Mouse (Mus musculus): ENCODE measurements around the gene Def6. TPM values are rescaled to one million over a fixed set of nuclear protein-coding genes. Genes with fewer than 3 reads are reported as not detected.

Gene Def6
- polyA plus RNA-seq, 1 experiment from 2014 or later: 4.9 TPM

DNA sequence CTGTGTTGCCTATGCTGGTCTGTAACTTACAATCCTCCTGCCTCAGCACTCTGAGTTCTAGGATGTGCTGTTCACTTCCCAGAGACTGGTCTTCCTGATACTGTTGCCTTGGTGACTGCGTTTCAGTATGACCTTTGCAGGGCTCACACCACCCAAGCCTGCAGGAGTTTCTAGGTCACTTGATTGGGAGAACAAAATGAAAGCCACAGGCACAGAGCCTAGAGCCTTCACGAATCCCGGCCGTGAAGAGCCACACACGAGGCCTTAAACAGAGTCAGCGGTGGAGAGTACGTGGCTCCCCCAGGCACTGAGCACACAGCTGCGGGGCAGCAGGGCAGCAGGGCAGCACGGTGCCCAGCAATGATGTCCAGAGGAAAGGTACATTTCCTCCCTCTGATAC is 50.7 kb downstream of the Def6 start:
- Histone ChIP-seq H3K4me2 (no peak overlapping the region), H3K27ac (ENCODE audit: poor library complexity, severe bottlenecking) (no peak overlapping the region), H3K9me3 (replicated peaks) (peaks cover 5% of the 10 kb centered on the region; the same call in 1 of the 2 replicates), H3K27me3 (replicated peaks) (no peaks in the 10 kb centered on the region), H3K4me1 (replicated peaks) (peaks cover 49% of the 10 kb centered on the region), H3K36me3 (peaks cover 9% of the 10 kb centered on the region; the same call in 1 of the 2 replicates), H3K9ac (no peak overlapping the region), H3K4me3 (no peak overlapping the region)
- ATAC-seq (ENCODE audit: insufficient number of reproducible peaks, low FRiP score): no peak
- 89% methylated on average over 9 of the region's 9 CpGs for WGBS

GRCm38 (mm10) chr17:28259890-28260542 is 52.4 kb downstream of the Def6 start:
- WGBS: 62% methylated on average over 16 of the region's 16 CpGs
- Histone ChIP-seq H3K27ac (ENCODE audit: poor library complexity, severe bottlenecking) (no peak overlapping the region), H3K9ac (no peak overlapping the region), H3K4me3 (no peak overlapping the region), H3K27me3 (replicated peaks) (no peaks in the 10 kb centered on the region), H3K4me2 (no peak overlapping the region), H3K9me3 (replicated peaks) (peaks cover 5% of the 10 kb centered on the region; the same call in 1 of the 2 replicates), H3K4me1 (replicated peaks) (peaks cover 58% of the 10 kb centered on the region), H3K36me3 (peaks cover 9% of the 10 kb centered on the region; the same call in 1 of the 2 replicates)
- no peak for ATAC-seq (ENCODE audit: insufficient number of reproducible peaks, low FRiP score)

DNA sequence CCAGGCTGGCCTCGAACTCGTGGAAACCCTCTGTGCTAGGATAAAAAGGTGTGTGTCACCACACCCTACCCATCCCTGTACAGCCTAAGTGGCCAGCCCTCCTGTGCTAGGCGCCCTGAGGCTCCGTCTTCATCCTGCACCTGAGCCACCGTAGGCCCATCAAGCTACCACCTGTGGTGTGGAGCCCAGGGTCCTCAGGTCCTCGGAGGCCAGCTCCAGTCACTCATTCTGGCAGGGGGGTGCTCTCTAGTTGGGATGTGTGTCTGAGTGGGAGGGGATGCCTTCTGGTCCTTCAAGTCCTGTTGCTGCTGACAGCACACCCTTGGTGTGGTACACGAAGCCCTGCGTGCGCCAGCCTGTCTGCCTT is 52.9 kb downstream of the Def6 start:
- Histone ChIP-seq H3K4me2 (no peak overlapping the region), H3K9ac (no peak overlapping the region), H3K27ac (ENCODE audit: poor library complexity, severe bottlenecking) (no peak overlapping the region), H3K4me1 (replicated peaks) (peaks cover 59% of the 10 kb centered on the region), H3K9me3 (replicated peaks) (peaks cover 5% of the 10 kb centered on the region; the same call in 1 of the 2 replicates), H3K36me3 (peaks cover 9% of the 10 kb centered on the region; the same call in 1 of the 2 replicates), H3K27me3 (replicated peaks) (no peaks in the 10 kb centered on the region), H3K4me3 (no peak overlapping the region)
- ATAC-seq (ENCODE audit: insufficient number of reproducible peaks, low FRiP score): no peak
- WGBS: 83% methylated on average over 9 of the region's 9 CpGs

DNA sequence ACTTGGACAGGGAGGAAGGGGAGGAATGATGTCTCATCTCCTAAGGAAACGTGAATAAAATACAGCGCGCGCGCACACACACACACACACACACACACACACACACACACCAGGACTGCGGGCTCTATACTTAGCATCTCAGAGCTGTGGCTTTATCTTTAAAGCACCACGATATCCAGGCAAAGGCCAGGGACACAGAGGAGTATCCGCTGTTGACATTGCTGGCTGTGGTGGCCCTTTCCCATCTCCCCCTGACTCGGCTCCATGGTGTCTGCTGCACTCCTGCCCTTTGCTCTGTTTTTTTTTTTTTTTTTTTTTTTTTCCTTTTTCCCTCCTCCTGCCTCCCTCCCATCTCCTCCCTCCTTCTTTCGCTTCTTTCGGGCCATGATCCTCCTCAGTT is 54.2 kb downstream of the Def6 start:
- no peaks in the 10 kb centered on the region for H3K27me3 ChIP-seq (replicated peaks)
- 26% methylated on average over 11 of the region's 11 CpGs for WGBS
- peak overlapping the region; percentile 18 for H3K27ac ChIP-seq (ENCODE audit: poor library complexity, severe bottlenecking)
- H3K4me1 ChIP-seq (replicated peaks): peaks cover 52% of the 10 kb centered on the region
- ATAC-seq (ENCODE audit: insufficient number of reproducible peaks, low FRiP score): peak; percentile 54
- H3K4me2 ChIP-seq: peak overlapping the region; percentile 24; the same call in 1 of the 2 replicates
- H3K36me3 ChIP-seq: peaks cover 9% of the 10 kb centered on the region; the same call in 1 of the 2 replicates
- no peak overlapping the region for H3K4me3 ChIP-seq
- no peak overlapping the region for H3K9ac ChIP-seq
- peaks cover 5% of the 10 kb centered on the region; the same call in 1 of the 2 replicates for H3K9me3 ChIP-seq (replicated peaks)

GRCm38 (mm10) chr17:28263181-28263894 is 55.8 kb downstream of the Def6 start:
- H3K4me1 ChIP-seq (replicated peaks): peaks cover 41% of the 10 kb centered on the region
- no peak for ATAC-seq (ENCODE audit: insufficient number of reproducible peaks, low FRiP score)
- WGBS: 69% methylated on average over 13 of the region's 13 CpGs
- H3K9me3 ChIP-seq (replicated peaks): peaks cover 5% of the 10 kb centered on the region; the same call in 1 of the 2 replicates
- H3K27me3 ChIP-seq (replicated peaks): no peaks in the 10 kb centered on the region
- no peak overlapping the region for H3K9ac ChIP-seq
- H3K4me3 ChIP-seq: no peak overlapping the region
- H3K36me3 ChIP-seq: peaks cover 9% of the 10 kb centered on the region; the same call in 1 of the 2 replicates
- no peak overlapping the region for H3K27ac ChIP-seq (ENCODE audit: poor library complexity, severe bottlenecking)
- H3K4me2 ChIP-seq: no peak overlapping the region

DNA sequence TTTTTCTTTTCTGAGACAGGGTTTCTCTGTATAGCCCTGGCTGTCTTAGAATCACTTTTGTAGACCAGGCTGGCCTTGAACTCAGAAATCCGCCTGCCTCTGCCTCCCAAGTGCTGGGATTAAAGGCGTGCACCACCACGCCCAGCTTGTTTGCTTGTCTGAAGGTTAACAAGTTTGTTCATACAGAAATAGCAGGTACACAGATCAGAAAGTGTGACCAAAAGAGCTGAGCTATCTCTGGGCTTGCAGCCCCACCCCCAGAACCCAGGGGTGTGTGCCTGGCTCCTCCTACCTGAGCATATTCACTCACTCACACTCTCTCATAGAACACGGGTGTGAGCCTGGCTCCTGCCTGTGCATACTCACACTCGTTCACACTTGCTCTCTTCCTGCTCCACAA is 59.7 kb downstream of the Def6 start:
- Histone ChIP-seq H3K4me1 (replicated peaks) (peaks cover 42% of the 10 kb centered on the region), H3K4me2 (no peak overlapping the region), H3K4me3 (no peak overlapping the region), H3K9me3 (replicated peaks) (no peaks in the 10 kb centered on the region), H3K27me3 (replicated peaks) (no peaks in the 10 kb centered on the region), H3K9ac (no peak overlapping the region), H3K27ac (ENCODE audit: poor library complexity, severe bottlenecking) (no peak overlapping the region), H3K36me3 (no peaks in the 10 kb centered on the region)
- WGBS: 80% methylated on average over 5 of the region's 5 CpGs
- ATAC-seq (ENCODE audit: insufficient number of reproducible peaks, low FRiP score): no peak

GRCm38 (mm10) chr17:28270165-28270564 is 62.6 kb downstream of the Def6 start:
- H3K9me3 ChIP-seq (replicated peaks): no peaks in the 10 kb centered on the region
- H3K27me3 ChIP-seq (replicated peaks): no peaks in the 10 kb centered on the region
- no peak overlapping the region for H3K4me3 ChIP-seq
- peaks cover 40% of the 10 kb centered on the region for H3K4me1 ChIP-seq (replicated peaks)
- H3K9ac ChIP-seq: no peak overlapping the region
- no peaks in the 10 kb centered on the region for H3K36me3 ChIP-seq
- no peak overlapping the region for H3K27ac ChIP-seq (ENCODE audit: poor library complexity, severe bottlenecking)
- WGBS: 62% methylated on average over 13 of the region's 13 CpGs
- H3K4me2 ChIP-seq: no peak overlapping the region
- no peak for ATAC-seq (ENCODE audit: insufficient number of reproducible peaks, low FRiP score)

DNA sequence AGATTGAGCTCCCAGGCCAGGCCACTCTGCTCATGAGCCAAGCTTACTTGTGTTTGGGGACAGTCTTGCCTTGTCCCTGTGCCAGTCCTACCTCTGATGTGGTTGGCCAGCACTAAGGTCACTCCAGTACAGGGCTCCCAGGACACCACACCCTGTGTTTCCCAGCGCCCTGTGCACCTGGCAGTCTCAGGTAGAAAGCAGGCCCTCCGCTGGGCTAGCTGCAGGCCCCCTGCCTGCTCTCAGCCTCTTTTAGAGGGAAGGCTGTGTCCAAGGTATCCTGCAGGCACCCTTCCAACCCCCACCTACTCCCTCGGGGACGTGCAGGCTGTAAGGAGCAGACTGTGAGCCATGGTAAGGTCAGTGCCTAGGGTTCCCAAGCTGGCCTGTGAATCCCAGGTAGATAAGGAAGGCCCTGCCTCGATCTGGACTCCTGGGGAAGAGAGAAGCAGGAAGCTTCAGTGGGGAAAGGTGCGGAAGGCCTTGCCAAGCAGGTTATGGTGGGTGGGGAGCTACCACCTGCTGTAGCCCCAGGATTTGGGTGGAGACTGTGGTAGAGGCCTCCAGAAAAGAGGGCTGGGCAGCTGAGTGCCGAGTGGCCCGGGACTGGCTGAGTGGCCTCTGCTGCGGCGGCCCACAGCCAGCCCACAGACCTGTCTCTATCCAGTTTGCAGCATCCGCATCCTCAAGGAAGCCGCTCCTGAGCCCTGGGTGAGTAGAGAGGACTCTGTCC is 64.1 kb downstream of the Def6 start:
- WGBS: 72% methylated on average over 12 of the region's 12 CpGs
- ATAC-seq (ENCODE audit: insufficient number of reproducible peaks, low FRiP score): 0 out of 2 replicates have a peak, but pooled peaks have one; percentile 10

GRCm38 (mm10) chr17:28272281-28272680 is 64.7 kb downstream of the Def6 start:
- Histone ChIP-seq H3K4me3 (no peak overlapping the region), H3K27ac (ENCODE audit: poor library complexity, severe bottlenecking) (no peak overlapping the region), H3K27me3 (replicated peaks) (no peaks in the 10 kb centered on the region), H3K36me3 (no peaks in the 10 kb centered on the region), H3K9me3 (replicated peaks) (no peaks in the 10 kb centered on the region), H3K4me2 (no peak overlapping the region), H3K9ac (0 out of 2 replicates have a peak overlapping the region, but pooled peaks have one; percentile 10), H3K4me1 (replicated peaks) (peaks cover 32% of the 10 kb centered on the region)
- WGBS: 70% methylated on average over 9 of the region's 9 CpGs
- ATAC-seq (ENCODE audit: insufficient number of reproducible peaks, low FRiP score): no peak

More for the DNA sequence above, 64.1 kb downstream of the Def6 start:
- Histone ChIP-seq H3K4me3 (no peak overlapping the region), H3K4me1 (replicated peaks) (peaks cover 32% of the 10 kb centered on the region), H3K27me3 (replicated peaks) (no peaks in the 10 kb centered on the region), H3K36me3 (no peaks in the 10 kb centered on the region), H3K9ac (0 out of 2 replicates have a peak overlapping the region, but pooled peaks have one; percentile 10), H3K27ac (ENCODE audit: poor library complexity, severe bottlenecking) (no peak overlapping the region), H3K4me2 (no peak overlapping the region), H3K9me3 (replicated peaks) (no peaks in the 10 kb centered on the region)

DNA sequence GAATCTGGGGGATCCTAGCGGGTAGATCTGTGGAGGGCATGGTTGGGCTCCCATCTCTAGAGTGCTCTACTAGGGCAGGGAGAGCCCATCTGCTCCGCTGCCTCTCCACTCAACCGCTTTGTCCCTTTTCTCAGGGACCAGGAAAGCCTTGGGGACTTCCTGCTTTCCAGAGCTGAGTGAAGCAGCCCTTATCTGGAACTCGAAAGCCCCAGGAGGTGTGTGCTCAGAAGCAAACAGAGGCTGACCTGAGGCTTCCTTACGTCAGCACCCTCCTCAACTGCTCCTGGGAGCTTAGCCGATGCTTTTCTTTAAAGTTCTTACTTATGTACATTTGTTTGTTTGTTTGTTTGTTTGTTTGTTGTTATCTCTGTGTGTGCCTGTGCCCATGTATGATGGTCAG is 65.3 kb downstream of the Def6 start:
- no peaks in the 10 kb centered on the region for H3K36me3 ChIP-seq
- no peak for ATAC-seq (ENCODE audit: insufficient number of reproducible peaks, low FRiP score)
- no peak overlapping the region for H3K27ac ChIP-seq (ENCODE audit: poor library complexity, severe bottlenecking)
- H3K4me3 ChIP-seq: no peak overlapping the region
- no peak overlapping the region for H3K4me2 ChIP-seq
- WGBS: 35% methylated on average over 6 of the region's 6 CpGs
- peaks cover 32% of the 10 kb centered on the region for H3K4me1 ChIP-seq (replicated peaks)
- no peaks in the 10 kb centered on the region for H3K27me3 ChIP-seq (replicated peaks)
- no peaks in the 10 kb centered on the region for H3K9me3 ChIP-seq (replicated peaks)
- H3K9ac ChIP-seq: no peak overlapping the region

DNA sequence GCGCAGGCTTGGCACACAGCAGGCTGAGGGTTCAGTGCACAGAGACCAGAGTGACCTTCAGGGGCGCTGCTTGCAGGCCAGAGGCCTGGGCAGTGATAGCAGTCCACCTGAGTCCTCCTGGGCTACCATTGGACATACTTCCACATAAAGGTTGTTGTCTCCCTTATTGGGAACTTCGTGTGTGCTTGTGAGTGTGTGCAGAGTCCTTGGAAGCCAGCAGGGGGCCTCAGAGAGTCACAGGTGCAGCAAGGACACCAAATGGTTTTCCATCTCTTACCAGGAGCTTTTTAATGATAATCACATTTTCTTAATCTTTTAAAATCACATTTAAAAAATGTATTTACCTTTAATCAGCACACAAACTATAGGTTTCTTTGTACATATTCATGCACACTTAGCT is 67.2 kb downstream of the Def6 start:
- H3K4me3 ChIP-seq: no peak overlapping the region
- no peaks in the 10 kb centered on the region for H3K9me3 ChIP-seq (replicated peaks)
- ATAC-seq (ENCODE audit: insufficient number of reproducible peaks, low FRiP score): no peak
- 88% methylated on average over 3 of the region's 3 CpGs for WGBS
- H3K9ac ChIP-seq: no peak overlapping the region
- H3K4me2 ChIP-seq: no peak overlapping the region
- H3K4me1 ChIP-seq (replicated peaks): peaks cover 38% of the 10 kb centered on the region
- H3K36me3 ChIP-seq: no peaks in the 10 kb centered on the region
- H3K27ac ChIP-seq (ENCODE audit: poor library complexity, severe bottlenecking): no peak overlapping the region
- H3K27me3 ChIP-seq (replicated peaks): no peaks in the 10 kb centered on the region

All from heart, embryonic 12.5 days (tissue).